Comparison of ENCODE assay signal across 20 mouse cellular contexts in genomic region chr11:67597388-67597787, GRCm38 (mm10).
DNase-seq lines count a peak whose midpoint lies in the region; ATAC-seq lines count a peak whose summit lies in the region.
"Had no signal": no experiment of that assay in that cellular context is flagged by ENCODE, and none has a peak within 500 bp of the region (broad histone marks: within the 10 kb centered on the region; RNA-seq: fewer than 3 reads in every experiment).

No protein-coding gene starts in this region.

- H3K9ac ChIP-seq in forebrain, embryonic 15.5 days (replicated peaks), result no peak overlapping the region
- no peak overlapping the region for H3K9ac ChIP-seq in midbrain, embryonic 16.5 days (ENCODE audit: low read depth, low read length)
- H3K9ac ChIP-seq in midbrain, embryonic 11.5 days (ENCODE audit: low read length), result no peak overlapping the region
- H3K9ac ChIP-seq: heart, embryonic 15.5 days; limb, embryonic 13.5 days; liver, embryonic 14.5 days; neural tube, embryonic 12.5 days had no signal

- peaks cover 64% of the 10 kb centered on the region for H3K4me1 ChIP-seq in forebrain, embryonic 15.5 days
- peaks cover 31% of the 10 kb centered on the region for H3K4me1 ChIP-seq in forebrain, embryonic 10.5 days
- peaks cover 11% of the 10 kb centered on the region; the same call in 1 of the 2 replicates for H3K4me1 ChIP-seq in midbrain, embryonic 16.5 days (ENCODE audit: control insufficient read depth, insufficient read depth, low read length)
- H3K4me1 ChIP-seq in midbrain, embryonic 11.5 days (ENCODE audit: control insufficient read depth, insufficient read depth, low read length), result no peaks in the 10 kb centered on the region; the same call in 1 of the 2 replicates

- WGBS in forebrain, embryonic 15.5 days, result 63% methylated on average over 7 of the region's 7 CpGs
- 92% methylated on average over 7 of the region's 7 CpGs for WGBS in forebrain, embryonic 10.5 days
- 86% methylated on average over 7 of the region's 7 CpGs for WGBS in midbrain, embryonic 16.5 days
- WGBS in midbrain, embryonic 11.5 days, result 94% methylated on average over 7 of the region's 7 CpGs

- no peaks in the 10 kb centered on the region for H3K9me3 ChIP-seq in forebrain, embryonic 15.5 days
- no peaks in the 10 kb centered on the region for H3K9me3 ChIP-seq in forebrain, embryonic 10.5 days
- H3K9me3 ChIP-seq in midbrain, embryonic 16.5 days (replicated peaks; ENCODE audit: control insufficient read depth, low read length, poor library complexity, severe bottlenecking), result no peaks in the 10 kb centered on the region
- H3K9me3 ChIP-seq in midbrain, embryonic 11.5 days (ENCODE audit: control insufficient read depth, low read length), result no peaks in the 10 kb centered on the region
- H3K9me3 ChIP-seq: heart, embryonic 15.5 days; neural tube, embryonic 12.5 days had no signal

- H3K27me3 ChIP-seq in forebrain, embryonic 15.5 days, result no peaks in the 10 kb centered on the region
- peaks cover 54% of the 10 kb centered on the region for H3K27me3 ChIP-seq in forebrain, embryonic 10.5 days (ENCODE audit: poor library complexity, severe bottlenecking)
- no peaks in the 10 kb centered on the region for H3K27me3 ChIP-seq in midbrain, embryonic 16.5 days (ENCODE audit: control insufficient read depth, insufficient read depth, low read depth, low read length)
- no peaks in the 10 kb centered on the region for H3K27me3 ChIP-seq in midbrain, embryonic 11.5 days (ENCODE audit: control insufficient read depth, insufficient read depth, low read length)
- H3K27me3 ChIP-seq: heart, embryonic 15.5 days; limb, embryonic 13.5 days; neural tube, embryonic 12.5 days had no signal

- DNase-seq in forebrain, embryonic 10.5 days (ENCODE audit: extremely low spot score, low spot score), result no peak
- no peak for DNase-seq in midbrain, embryonic 11.5 days (ENCODE audit: low spot score, missing footprints)
- peak; percentile 37 to 55 for DNase-seq in frontal cortex, postnatal 14 days (ENCODE audit: low spot score in 2 of 2)
- DNase-seq in right cerebral cortex, postnatal 4 days, result peak; percentile 41
- DNase-seq in adrenal gland, adult 2 months, result no peak
- no peak for DNase-seq in spleen, postnatal 36 days (ENCODE audit: low spot score in 2 of 2)
- DNase-seq: adrenal gland, postnatal 14 days; B cell, adult 2 months; cerebellum, adult 9-10 months; heart, adult 11 months; kidney, adult 11 months; thymus, postnatal 14 days had no signal

- no peak for ATAC-seq in forebrain, embryonic 15.5 days (replicated peaks)
- no peak for ATAC-seq in midbrain, embryonic 16.5 days
- no peak for ATAC-seq in midbrain, embryonic 11.5 days (ENCODE audit: low FRiP score)
- ATAC-seq: hindbrain, postnatal 0 days had no signal

- peak overlapping the region; percentile 27 for H3K4me2 ChIP-seq in forebrain, embryonic 15.5 days (replicated peaks)
- peak overlapping the region; percentile 11; the same call in 1 of the 2 replicates for H3K4me2 ChIP-seq in midbrain, embryonic 16.5 days (ENCODE audit: low read length)
- H3K4me2 ChIP-seq in midbrain, embryonic 11.5 days, result no peak overlapping the region
- H3K4me2 ChIP-seq: heart, embryonic 15.5 days; limb, embryonic 13.5 days; neural tube, embryonic 12.5 days had no signal

- H3K36me3 ChIP-seq in forebrain, embryonic 15.5 days, result no peaks in the 10 kb centered on the region
- no peaks in the 10 kb centered on the region for H3K36me3 ChIP-seq in forebrain, embryonic 10.5 days (replicated peaks)
- H3K36me3 ChIP-seq in midbrain, embryonic 16.5 days (ENCODE audit: control insufficient read depth, insufficient read depth, low read length), result no peaks in the 10 kb centered on the region
- H3K36me3 ChIP-seq in midbrain, embryonic 11.5 days (ENCODE audit: control insufficient read depth, insufficient read depth, low read length), result no peaks in the 10 kb centered on the region
- H3K36me3 ChIP-seq: heart, embryonic 15.5 days; limb, embryonic 13.5 days; neural tube, embryonic 12.5 days had no signal

- peak overlapping the region; percentile 89 for H3K27ac ChIP-seq in forebrain, embryonic 15.5 days (replicated peaks)
- H3K27ac ChIP-seq in forebrain, embryonic 10.5 days, result no peak overlapping the region
- H3K27ac ChIP-seq in midbrain, embryonic 16.5 days (ENCODE audit: low read length), result no peak overlapping the region
- H3K27ac ChIP-seq in midbrain, embryonic 11.5 days (ENCODE audit: low read depth, low read length), result no peak overlapping the region
- H3K27ac ChIP-seq: heart, embryonic 15.5 days; hindbrain, postnatal 0 days; kidney, postnatal 0 days; limb, embryonic 13.5 days; liver, embryonic 14.5 days; neural tube, embryonic 12.5 days had no signal

- peak overlapping the region; percentile 39 for H3K4me3 ChIP-seq in forebrain, embryonic 15.5 days
- H3K4me3 ChIP-seq in forebrain, embryonic 10.5 days, result no peak overlapping the region
- no peak overlapping the region for H3K4me3 ChIP-seq in midbrain, embryonic 16.5 days (ENCODE audit: low read depth, low read length)
- no peak overlapping the region for H3K4me3 ChIP-seq in midbrain, embryonic 11.5 days (ENCODE audit: low read depth, low read length)
- H3K4me3 ChIP-seq: heart, embryonic 15.5 days; limb, embryonic 13.5 days; neural tube, embryonic 12.5 days had no signal

Comparison
In these comparisons a context has a peak if more than half of its experiments do, and no peak if none do; other contexts are left out.
1. DNase-seq: peak in frontal cortex, postnatal 14 days (2 of 2) and right cerebral cortex, postnatal 4 days (single experiment); none in forebrain, embryonic 10.5 days (single experiment), midbrain, embryonic 11.5 days (single experiment), adrenal gland, adult 2 months (single experiment) and spleen, postnatal 36 days (0 of 2).